Mouse (Mus musculus) small intestine, adult 2 months (tissue): ENCODE measurements around the gene Adgrl1. TPM values are rescaled to one million over a fixed set of nuclear protein-coding genes. Genes with fewer than 3 reads are reported as not detected.
"Not testable (repeated sequence)": the region's sequence is repeated elsewhere in the genome, so short reads cannot be mapped to it uniquely, and the experiment has no call there.

Experiments
- H3K27ac ChIP-seq: fragments of 200-500 bp; 2 replicates; pipeline ENCODE4 v1.5.1; 2012; ENCODE audit warnings: low read depth, low read length, control low read depth, inconsistent platforms; ENCODE audit not compliant: insufficient read depth
- H3K27me3 ChIP-seq: fragments of 200-500 bp; 2 replicates; pipeline ENCODE4 v1.6.1; 2012; ENCODE audit warnings: mild to moderate bottlenecking, moderate library complexity, low read length, inconsistent platforms; ENCODE audit not compliant: control insufficient read depth, insufficient read depth
- H3K36me3 ChIP-seq: fragments of 200-500 bp; 2 replicates; pipeline ENCODE4 v1.6.1; 2012; ENCODE audit warnings: mild to moderate bottlenecking, low read length, control low read depth, inconsistent platforms; ENCODE audit not compliant: control insufficient read depth, insufficient read depth
- H3K4me1 ChIP-seq: fragments of 200-500 bp; 2 replicates; pipeline ENCODE4 v1.6.1; 2012; ENCODE audit warnings: low read length, inconsistent platforms, mixed read lengths; ENCODE audit not compliant: control insufficient read depth, insufficient read depth, insufficient read length
- H3K4me3 ChIP-seq: fragments of 200-500 bp; 2 replicates; pipeline ENCODE4 v1.5.1; 2012; ENCODE audit warnings: low read depth, mild to moderate bottlenecking, control low read depth, inconsistent platforms, low read length, moderate library complexity
- CTCF ChIP-seq: fragments of 200-500 bp; IDR thresholded peaks from 2 replicates; pipeline ENCODE4 v1.5.1; 2012; ENCODE audit warnings: low read depth, mild to moderate bottlenecking, control low read depth, inconsistent platforms, low read length, moderate library complexity, mixed read lengths; ENCODE audit not compliant: insufficient replicate concordance, insufficient read length; ENCODE audit errors: extremely low read depth
- POLR2A ChIP-seq: fragments of 200-500 bp; IDR thresholded peaks from 2 replicates; pipeline ENCODE4 v1.6.1; 2012; ENCODE audit warnings: low read depth, mild to moderate bottlenecking, control low read depth, inconsistent platforms, low read length, moderate library complexity
- WGBS: fragments of 180-500 bp; shearing (Covaris S2); methylation state at CpG from one replicate; pipeline ENCODE4 v1.1.7; 2018; 5-methylcytosine and 5-hydroxymethylcytosine counted together
- polyA plus RNA-seq: library from polyadenylated mRNA; depleted of rRNA; stranded (reverse); fragments of >200 nt; gene quantifications from 2 replicates; pipeline ENCODE4 v1.2.3, GENCODE M21; 2012; rRNA removed

The Adgrl1 gene
- polyA plus RNA-seq, 1 experiment: 19.1 TPM

DNA sequence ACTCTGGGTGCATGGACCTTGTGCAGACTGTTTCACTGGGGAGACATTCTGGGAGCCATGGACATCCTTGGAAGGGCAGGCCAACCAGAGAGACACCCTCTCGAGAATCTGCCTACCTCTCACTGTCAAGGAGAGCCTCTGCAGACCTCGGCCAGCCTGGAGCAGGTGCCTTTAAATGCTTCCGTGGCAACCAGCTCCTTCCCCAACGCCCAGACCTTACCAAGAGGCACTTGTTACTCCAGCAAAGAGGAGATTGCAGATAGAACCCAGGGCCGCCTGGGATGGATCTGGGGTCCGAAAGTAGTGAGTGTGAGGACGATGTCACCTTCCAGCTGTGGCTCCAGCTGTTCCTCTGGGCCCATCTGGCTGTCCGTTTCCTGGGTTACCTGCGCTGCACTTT is 78.3 kb downstream of the Adgrl1 start:
- no peaks in the 10 kb centered on the region for H3K27me3 ChIP-seq
- TF ChIP-seq CTCF (no peak), POLR2A (no peak)
- H3K27ac ChIP-seq: no peak overlapping the region
- H3K36me3 ChIP-seq: peaks cover 13% of the 10 kb centered on the region
- no peak overlapping the region for H3K4me3 ChIP-seq
- WGBS: 81% methylated on average over 9 of the region's 9 CpGs
- peaks cover 12% of the 10 kb centered on the region; the same call in 1 of the 2 replicates for H3K4me1 ChIP-seq

DNA sequence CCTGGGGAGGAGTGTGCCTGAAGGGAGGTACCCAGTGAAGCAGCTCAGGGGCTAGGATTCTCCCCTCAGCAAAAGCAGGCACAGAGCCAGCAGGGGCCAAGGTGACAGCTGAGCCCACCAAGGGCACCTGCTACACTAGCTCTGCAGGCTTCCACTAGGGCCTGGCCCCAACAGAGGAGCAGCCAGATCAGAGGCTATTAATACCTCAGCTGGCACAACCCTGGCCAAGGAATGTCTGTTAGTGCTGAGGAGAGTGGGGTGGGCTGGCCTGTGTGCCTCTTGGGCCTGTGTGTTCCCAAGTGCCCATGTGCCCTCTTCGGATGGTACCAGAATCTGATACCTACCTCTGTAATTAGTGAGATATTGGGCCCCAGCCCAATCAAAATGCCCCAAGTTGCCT is 80.3 kb downstream of the Adgrl1 start:
- WGBS: 86% methylated on average over 1 of the region's 1 CpGs
- Histone ChIP-seq H3K27ac (no peak overlapping the region), H3K36me3 (peaks cover 18% of the 10 kb centered on the region), H3K4me3 (no peak overlapping the region), H3K27me3 (no peaks in the 10 kb centered on the region), H3K4me1 (peaks cover 6% of the 10 kb centered on the region; the same call in 1 of the 2 replicates)
- no peak for TF ChIP-seq POLR2A
- no peak for TF ChIP-seq CTCF

DNA sequence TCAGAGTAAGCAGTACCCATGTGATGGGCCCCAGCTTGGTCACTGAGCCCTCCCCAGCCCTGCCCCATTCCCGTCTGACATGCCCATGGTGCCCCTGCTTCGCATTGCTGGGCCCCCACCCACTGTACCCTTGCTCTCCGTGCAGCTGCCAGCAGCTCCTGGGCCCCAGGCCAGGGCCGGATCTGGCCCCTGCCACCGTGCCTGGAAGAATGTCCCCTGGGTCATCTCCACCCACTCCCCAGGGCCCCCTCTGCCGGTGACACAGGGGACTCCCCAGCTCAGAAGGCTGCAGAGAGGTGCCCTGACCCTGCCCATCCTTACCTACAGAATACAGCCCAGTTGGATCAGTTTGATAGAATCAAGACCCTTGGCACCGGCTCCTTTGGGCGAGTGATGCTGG is 80.9 kb downstream of the Adgrl1 start:
- 82% methylated on average over 8 of the region's 8 CpGs for WGBS
- no peaks in the 10 kb centered on the region for H3K27me3 ChIP-seq
- TF ChIP-seq POLR2A (no peak), CTCF (no peak)
- H3K4me3 ChIP-seq: no peak overlapping the region
- H3K27ac ChIP-seq: no peak overlapping the region
- peaks cover 6% of the 10 kb centered on the region; the same call in 1 of the 2 replicates for H3K4me1 ChIP-seq
- H3K36me3 ChIP-seq: peaks cover 22% of the 10 kb centered on the region

DNA sequence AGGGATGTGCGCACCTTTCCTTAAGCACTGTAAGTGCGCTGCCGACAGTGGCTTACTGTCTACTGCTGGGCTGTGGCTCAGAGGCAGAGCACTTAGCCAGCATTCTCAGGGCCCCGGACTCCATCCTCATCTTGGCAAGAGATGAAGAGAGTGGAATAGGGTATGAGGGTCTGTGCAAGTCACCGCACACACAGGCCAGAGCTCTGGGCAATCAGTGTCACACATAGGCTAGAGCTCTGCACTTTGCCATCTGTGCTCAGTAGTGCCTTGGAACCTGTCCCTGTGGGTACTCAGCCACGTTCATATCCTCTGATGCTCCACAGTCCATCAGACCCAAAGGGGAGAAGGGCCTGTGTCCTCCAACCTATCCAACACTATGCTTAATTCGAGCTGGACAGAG is 81.6 kb downstream of the Adgrl1 start:
- Histone ChIP-seq H3K36me3 (peaks cover 28% of the 10 kb centered on the region), H3K27me3 (no peaks in the 10 kb centered on the region), H3K27ac (no peak overlapping the region), H3K4me3 (no peak overlapping the region), H3K4me1 (peaks cover 6% of the 10 kb centered on the region; the same call in 1 of the 2 replicates)
- WGBS: 92% methylated on average over 7 of the region's 7 CpGs
- TF ChIP-seq POLR2A (no peak), CTCF (no peak)

DNA sequence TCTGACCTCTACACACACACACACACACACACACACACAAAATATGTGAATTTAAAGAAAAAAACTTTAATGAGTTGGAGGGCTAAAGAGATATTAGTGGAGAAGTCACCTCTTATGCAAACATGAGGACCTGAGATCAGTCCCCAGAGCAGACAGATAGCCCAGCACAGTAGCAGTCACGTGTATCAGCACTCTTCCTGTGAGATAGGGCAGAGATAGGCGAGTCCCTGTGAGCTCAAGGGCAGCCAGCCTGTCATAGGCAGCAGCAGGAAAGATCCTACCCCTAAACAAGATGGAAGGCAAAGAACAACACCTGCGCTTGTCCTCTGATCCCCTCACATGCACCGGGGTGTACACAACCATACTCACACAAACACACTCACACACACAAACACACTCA is 82.5 kb downstream of the Adgrl1 start:
- Histone ChIP-seq H3K27me3 (no peaks in the 10 kb centered on the region), H3K27ac (no peak overlapping the region), H3K4me1 (peaks cover 3% of the 10 kb centered on the region; the same call in 1 of the 2 replicates), H3K4me3 (no peak overlapping the region), H3K36me3 (peaks cover 36% of the 10 kb centered on the region)
- TF ChIP-seq CTCF (no peak), POLR2A (no peak)
- 77% methylated on average over 4 of the region's 4 CpGs for WGBS

DNA sequence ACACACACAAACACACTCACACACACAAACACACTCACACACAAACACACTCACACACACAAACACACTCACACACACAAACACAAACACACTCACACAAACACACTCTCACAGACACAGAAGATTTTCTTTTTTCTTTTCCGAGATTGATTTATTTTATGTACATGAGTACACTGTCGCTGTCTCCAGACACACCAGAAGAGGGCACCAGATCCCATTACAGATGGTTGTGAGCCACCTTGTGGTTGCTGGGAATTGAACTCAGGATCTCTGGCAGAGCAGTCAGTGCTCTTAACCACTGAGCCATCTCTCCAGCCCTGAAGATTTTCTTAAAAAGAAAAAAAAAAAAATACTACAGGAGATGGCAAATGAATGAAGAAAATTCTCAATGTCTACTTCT is 83.3 kb downstream of the Adgrl1 start:
- H3K4me3 ChIP-seq, H3K27me3 ChIP-seq, H3K27ac ChIP-seq, H3K4me1 ChIP-seq: not testable (repeated sequence)
- H3K36me3 ChIP-seq: peaks cover 42% of the 10 kb centered on the region
- WGBS: 96% methylated on average over 2 of the region's 2 CpGs

DNA sequence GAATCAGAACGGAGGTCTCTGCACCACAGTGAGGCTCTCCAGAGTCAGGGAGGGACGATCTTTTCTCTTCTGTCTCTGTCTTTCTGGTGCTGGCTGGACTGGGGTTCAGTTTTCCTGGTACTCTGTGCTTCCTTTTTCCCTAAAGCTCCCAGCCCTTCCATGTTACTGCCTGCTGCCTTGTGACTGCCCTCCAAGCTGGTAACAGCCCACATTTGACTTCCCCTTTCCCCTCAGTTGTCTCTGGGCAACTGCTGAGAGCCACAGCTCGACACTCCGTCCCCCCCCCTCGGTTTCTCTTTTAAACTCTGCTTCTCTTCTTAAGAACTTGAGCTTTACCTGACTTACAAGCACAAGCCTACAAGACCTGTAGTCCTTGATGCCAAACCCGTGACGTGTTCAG is 89.3 kb downstream of the Adgrl1 start:
- TF ChIP-seq CTCF (no peak), POLR2A (no peak)
- no peaks in the 10 kb centered on the region for H3K4me1 ChIP-seq
- H3K27ac ChIP-seq: no peak overlapping the region
- H3K27me3 ChIP-seq: no peaks in the 10 kb centered on the region
- peaks cover 55% of the 10 kb centered on the region for H3K36me3 ChIP-seq
- 87% methylated on average over 7 of the region's 7 CpGs for WGBS
- no peak overlapping the region for H3K4me3 ChIP-seq

DNA sequence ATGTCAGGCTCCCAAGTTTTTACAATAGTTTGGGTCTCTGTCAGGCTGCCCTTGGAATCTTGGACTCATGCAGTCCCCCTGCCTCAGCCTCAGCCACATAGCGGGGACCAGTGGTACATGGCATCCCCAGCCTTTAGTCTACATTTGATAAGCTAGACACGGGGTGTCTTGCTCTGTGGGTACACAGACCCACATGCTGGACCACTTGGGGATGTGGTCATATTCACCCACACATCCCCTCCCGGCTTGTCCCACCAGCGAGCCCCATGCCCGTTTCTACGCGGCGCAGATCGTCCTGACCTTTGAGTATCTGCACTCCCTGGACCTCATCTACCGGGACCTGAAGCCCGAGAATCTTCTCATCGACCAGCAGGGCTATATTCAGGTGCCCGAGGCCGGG is 90.3 kb downstream of the Adgrl1 start:
- Histone ChIP-seq H3K36me3 (peaks cover 52% of the 10 kb centered on the region), H3K27me3 (no peaks in the 10 kb centered on the region), H3K27ac (no peak overlapping the region), H3K4me1 (no peaks in the 10 kb centered on the region), H3K4me3 (no peak overlapping the region)
- WGBS: 94% methylated on average over 14 of the region's 14 CpGs
- no peak for TF ChIP-seq POLR2A
- no peak for TF ChIP-seq CTCF

Other genes starting within 250 kb of the Adgrl1 start
- gene Gipc1, start 247.4 kb upstream of the Adgrl1 start, polyA plus RNA-seq: 23.4 and 35.5 TPM in 2 replicates
- gene Ptger1, start 233.4 kb upstream of the Adgrl1 start, polyA plus RNA-seq: 2.9 and 3.0 TPM in 2 replicates
- 59.5 and 117 TPM in 2 replicates for gene Pkn1, start 200.9 kb upstream of the Adgrl1 start, polyA plus RNA-seq
- gene Ddx39, start 184.9 kb upstream of the Adgrl1 start, polyA plus RNA-seq: 26.5 and 39.2 TPM in 2 replicates
- gene Adgre5, start 158.8 kb upstream of the Adgrl1 start, polyA plus RNA-seq: 23.7 and 43.2 TPM in 2 replicates
- gene Gm10644, start 55.1 kb downstream of the Adgrl1 start, polyA plus RNA-seq: 0.43 and 0.44 TPM in 2 replicates
- gene Asf1b, start 55.4 kb downstream of the Adgrl1 start, polyA plus RNA-seq: 7.8 and 22.1 TPM in 2 replicates
- gene Prkaca, start 72.9 kb downstream of the Adgrl1 start, polyA plus RNA-seq: 21.8 and 43.8 TPM in 2 replicates
- 17.1 and 35.1 TPM in 2 replicates for gene Samd1, start 97.6 kb downstream of the Adgrl1 start, polyA plus RNA-seq
- gene 1700067K01Rik, start 101.4 kb downstream of the Adgrl1 start, polyA plus RNA-seq: 0.30 and 0.91 TPM in 2 replicates
- 9.1 and 13.5 TPM in 2 replicates for gene 2210011C24Rik, start 112.1 kb downstream of the Adgrl1 start, polyA plus RNA-seq
- 0.11 and 0.15 TPM in 2 replicates for gene Palm3, start 121.4 kb downstream of the Adgrl1 start, polyA plus RNA-seq
- gene Il27ra, start 142.5 kb downstream of the Adgrl1 start, polyA plus RNA-seq: 2.3 and 5.5 TPM in 2 replicates
- gene Rln3, start 144.9 kb downstream of the Adgrl1 start, polyA plus RNA-seq: 0.96 and 0.99 TPM in 2 replicates
- 0.48 TPM in 1 of 2 replicates, not detected in the other for gene Gm10643, start 165.0 kb downstream of the Adgrl1 start, polyA plus RNA-seq
- 23.2 and 42.2 TPM in 2 replicates for gene Rfx1, start 166.7 kb downstream of the Adgrl1 start, polyA plus RNA-seq
- 37.4 and 108 TPM in 2 replicates for gene Dcaf15, start 204.7 kb downstream of the Adgrl1 start, polyA plus RNA-seq
- 3.8 and 12.7 TPM in 2 replicates for gene Podnl1, start 225.9 kb downstream of the Adgrl1 start, polyA plus RNA-seq
- gene Cc2d1a, start 247.8 kb downstream of the Adgrl1 start, polyA plus RNA-seq: 21.0 and 50.8 TPM in 2 replicates
- gene 4930432K21Rik, start 247.9 kb downstream of the Adgrl1 start, polyA plus RNA-seq: 0.05 and 0.22 TPM in 2 replicates